Mouse (Mus musculus): ENCODE results near the gene Slc24a3. TPM values are rescaled to one million over a fixed set of nuclear protein-coding genes. Genes with fewer than 3 reads are reported as not detected.

Slc24a3 gene
- polyA plus RNA-seq, 1 experiment from 2014 or later = 2.1 TPM

- no peak overlapping the region for H3K4me3 ChIP-seq (ENCODE audit: low read depth, low read length)
- H3K4me1 ChIP-seq (replicated peaks; ENCODE audit: control insufficient read depth, insufficient read depth, low read length) = no peaks in the 10 kb centered on the region
- H3K27me3 ChIP-seq (replicated peaks; ENCODE audit: control insufficient read depth, insufficient read depth, low read length) = no peaks in the 10 kb centered on the region
- H3K27ac ChIP-seq (ENCODE audit: low read depth, low read length) = no peak overlapping the region
- DNase-seq (ENCODE audit: low spot score) (no peak), ATAC-seq (replicated peaks; ENCODE audit: low FRiP score) (no peak)
- no peak overlapping the region for H3K9ac ChIP-seq (ENCODE audit: low read depth, low read length)
- 54% methylated on average over 4 of the region's 4 CpGs for WGBS
- no peak overlapping the region for H3K4me2 ChIP-seq
- H3K36me3 ChIP-seq (ENCODE audit: control insufficient read depth, insufficient read depth, low read length) = no peaks in the 10 kb centered on the region
- no peaks in the 10 kb centered on the region for H3K9me3 ChIP-seq (ENCODE audit: control insufficient read depth, low read length)
These were observed 203.2 kb downstream of the Slc24a3 start for GRCm38 (mm10) chr2:145370795-145371194.

- no peak for DNase-seq (ENCODE audit: low spot score)
- Histone ChIP-seq H3K9me3 (ENCODE audit: control insufficient read depth, low read length) (no peaks in the 10 kb centered on the region), H3K4me3 (ENCODE audit: low read depth, low read length) (no peak overlapping the region), H3K9ac (ENCODE audit: low read depth, low read length) (no peak overlapping the region), H3K27me3 (replicated peaks; ENCODE audit: control insufficient read depth, insufficient read depth, low read length) (no peaks in the 10 kb centered on the region), H3K4me2 (no peak overlapping the region), H3K27ac (ENCODE audit: low read depth, low read length) (no peak overlapping the region), H3K36me3 (ENCODE audit: control insufficient read depth, insufficient read depth, low read length) (no peaks in the 10 kb centered on the region), H3K4me1 (replicated peaks; ENCODE audit: control insufficient read depth, insufficient read depth, low read length) (no peaks in the 10 kb centered on the region)
- 81% methylated on average over 5 of the region's 5 CpGs for WGBS
- no peak for ATAC-seq (replicated peaks; ENCODE audit: low FRiP score)
These were observed 206.2 kb downstream of the Slc24a3 start for GRCm38 (mm10) chr2:145373803-145374202.

- Histone ChIP-seq H3K27ac (ENCODE audit: low read depth, low read length) (no peak overlapping the region), H3K4me1 (replicated peaks; ENCODE audit: control insufficient read depth, insufficient read depth, low read length) (no peaks in the 10 kb centered on the region), H3K36me3 (ENCODE audit: control insufficient read depth, insufficient read depth, low read length) (no peaks in the 10 kb centered on the region), H3K9ac (ENCODE audit: low read depth, low read length) (no peak overlapping the region), H3K4me3 (ENCODE audit: low read depth, low read length) (no peak overlapping the region), H3K27me3 (replicated peaks; ENCODE audit: control insufficient read depth, insufficient read depth, low read length) (no peaks in the 10 kb centered on the region), H3K9me3 (ENCODE audit: control insufficient read depth, low read length) (no peaks in the 10 kb centered on the region), H3K4me2 (no peak overlapping the region)
- no peak for DNase-seq (ENCODE audit: low spot score)
- 90% methylated on average over 13 of the region's 13 CpGs for WGBS
- ATAC-seq (replicated peaks; ENCODE audit: low FRiP score) = no peak
These were observed 215.6 kb downstream of the Slc24a3 start for GRCm38 (mm10) chr2:145382908-145383770.

DNA sequence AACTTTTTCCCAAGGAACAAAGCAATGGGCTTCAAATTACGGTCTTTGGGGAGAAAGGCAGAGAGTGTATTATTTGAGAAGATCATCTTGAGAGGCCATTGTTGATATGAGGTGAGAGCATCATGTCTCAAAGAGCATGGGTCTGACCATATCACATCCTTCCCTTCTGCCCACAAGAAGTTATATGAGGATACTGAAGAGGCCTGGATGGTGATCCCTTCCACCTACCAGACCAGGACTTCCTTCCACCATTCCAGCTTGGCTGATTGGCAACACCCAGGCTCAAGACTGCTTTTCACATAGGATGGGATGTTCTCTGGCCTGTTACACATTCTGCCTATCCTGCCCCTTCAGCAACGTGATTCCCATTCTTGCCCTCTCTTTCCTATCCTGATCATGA lies 216.7 kb downstream of the Slc24a3 start:
- WGBS = 84% methylated on average over 2 of the region's 2 CpGs
- DNase-seq (ENCODE audit: low spot score) = no peak

DNA sequence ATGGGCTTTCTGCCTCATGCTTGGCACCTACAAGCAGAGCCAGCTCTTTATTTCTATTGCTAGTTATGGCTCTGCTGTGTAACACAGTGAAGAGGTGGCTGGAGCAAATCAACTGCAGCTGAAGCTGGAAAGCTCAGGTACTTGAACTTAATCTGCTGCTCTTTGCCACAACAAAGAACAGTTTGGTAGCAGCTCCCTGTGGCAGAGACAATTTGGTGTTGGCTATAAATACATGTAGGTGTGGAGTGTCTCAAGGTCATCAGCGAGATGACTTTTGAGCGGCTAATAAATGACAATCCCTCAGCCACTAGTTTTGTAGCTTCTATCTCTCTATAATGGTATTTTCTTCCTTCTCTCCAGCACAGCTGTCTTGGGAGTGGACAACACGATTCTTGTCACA lies 217.7 kb downstream of the Slc24a3 start:
- ATAC-seq (replicated peaks; ENCODE audit: low FRiP score) = no peak
- WGBS = 73% methylated on average over 3 of the region's 3 CpGs
- H3K36me3 ChIP-seq (ENCODE audit: control insufficient read depth, insufficient read depth, low read length) = no peaks in the 10 kb centered on the region

More for the DNA sequence above, 216.7 kb downstream of the Slc24a3 start:
- no peaks in the 10 kb centered on the region for H3K36me3 ChIP-seq (ENCODE audit: control insufficient read depth, insufficient read depth, low read length)
- no peaks in the 10 kb centered on the region for H3K9me3 ChIP-seq (ENCODE audit: control insufficient read depth, low read length)
- H3K4me3 ChIP-seq (ENCODE audit: low read depth, low read length) = no peak overlapping the region
- ATAC-seq (replicated peaks; ENCODE audit: low FRiP score) = no peak
- H3K27ac ChIP-seq (ENCODE audit: low read depth, low read length) = no peak overlapping the region
- H3K4me1 ChIP-seq (replicated peaks; ENCODE audit: control insufficient read depth, insufficient read depth, low read length) = no peaks in the 10 kb centered on the region
- no peak overlapping the region for H3K9ac ChIP-seq (ENCODE audit: low read depth, low read length)
- no peak overlapping the region for H3K4me2 ChIP-seq
- no peaks in the 10 kb centered on the region for H3K27me3 ChIP-seq (replicated peaks; ENCODE audit: control insufficient read depth, insufficient read depth, low read length)

GRCm38 (mm10) chr2:145385773-145386172 lies 218.2 kb downstream of the Slc24a3 start:
- no peaks in the 10 kb centered on the region for H3K4me1 ChIP-seq (replicated peaks; ENCODE audit: control insufficient read depth, insufficient read depth, low read length)
- no peak overlapping the region for H3K27ac ChIP-seq (ENCODE audit: low read depth, low read length)
- WGBS = 13% methylated on average over 1 of the region's 1 CpGs
- no peaks in the 10 kb centered on the region for H3K9me3 ChIP-seq (ENCODE audit: control insufficient read depth, low read length)
- H3K4me3 ChIP-seq (ENCODE audit: low read depth, low read length) = no peak overlapping the region
- H3K4me2 ChIP-seq = no peak overlapping the region
- peak; percentile 88 for ATAC-seq (replicated peaks; ENCODE audit: low FRiP score)
- DNase-seq (ENCODE audit: low spot score) = no peak
- H3K9ac ChIP-seq (ENCODE audit: low read depth, low read length) = no peak overlapping the region
- no peaks in the 10 kb centered on the region for H3K36me3 ChIP-seq (ENCODE audit: control insufficient read depth, insufficient read depth, low read length)
- H3K27me3 ChIP-seq (replicated peaks; ENCODE audit: control insufficient read depth, insufficient read depth, low read length) = no peaks in the 10 kb centered on the region

More for the DNA sequence above, 217.7 kb downstream of the Slc24a3 start:
- no peak overlapping the region for H3K4me2 ChIP-seq
- H3K9me3 ChIP-seq (ENCODE audit: control insufficient read depth, low read length) = no peaks in the 10 kb centered on the region
- H3K27ac ChIP-seq (ENCODE audit: low read depth, low read length) = no peak overlapping the region
- no peak overlapping the region for H3K4me3 ChIP-seq (ENCODE audit: low read depth, low read length)
- no peaks in the 10 kb centered on the region for H3K4me1 ChIP-seq (replicated peaks; ENCODE audit: control insufficient read depth, insufficient read depth, low read length)
- no peak for DNase-seq (ENCODE audit: low spot score)
- H3K27me3 ChIP-seq (replicated peaks; ENCODE audit: control insufficient read depth, insufficient read depth, low read length) = no peaks in the 10 kb centered on the region
- H3K9ac ChIP-seq (ENCODE audit: low read depth, low read length) = no peak overlapping the region

DNA sequence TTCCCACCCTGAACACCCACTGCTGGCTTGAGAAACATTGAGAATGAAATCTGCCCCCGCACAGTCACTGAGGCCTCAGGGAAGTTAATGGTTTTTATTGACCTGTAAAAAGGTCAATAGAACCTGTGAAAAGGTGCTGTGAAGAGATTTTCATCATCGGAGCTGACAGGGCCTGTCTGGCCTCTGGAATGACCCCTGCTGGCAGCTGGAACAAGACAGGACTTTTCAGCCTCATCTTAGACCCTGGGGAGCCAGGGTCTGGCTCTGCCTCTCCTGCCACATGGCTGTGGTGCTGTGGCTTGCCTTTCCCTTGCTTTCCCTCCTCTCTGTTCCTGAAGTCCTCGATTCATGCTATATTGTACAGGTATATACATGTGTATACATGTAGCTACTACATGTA lies 228.2 kb downstream of the Slc24a3 start:
- Histone ChIP-seq H3K4me1 (replicated peaks; ENCODE audit: control insufficient read depth, insufficient read depth, low read length) (no peaks in the 10 kb centered on the region; the same call in 1 of the 2 replicates), H3K9ac (ENCODE audit: low read depth, low read length) (no peak overlapping the region), H3K27ac (ENCODE audit: low read depth, low read length) (no peak overlapping the region), H3K4me2 (no peak overlapping the region), H3K36me3 (ENCODE audit: control insufficient read depth, insufficient read depth, low read length) (no peaks in the 10 kb centered on the region), H3K4me3 (ENCODE audit: low read depth, low read length) (no peak overlapping the region), H3K9me3 (ENCODE audit: control insufficient read depth, low read length) (no peaks in the 10 kb centered on the region), H3K27me3 (replicated peaks; ENCODE audit: control insufficient read depth, insufficient read depth, low read length) (no peaks in the 10 kb centered on the region)
- DNase-seq (ENCODE audit: low spot score) (no peak), ATAC-seq (replicated peaks; ENCODE audit: low FRiP score) (no peak)
- WGBS = 70% methylated on average over 3 of the region's 3 CpGs

DNA sequence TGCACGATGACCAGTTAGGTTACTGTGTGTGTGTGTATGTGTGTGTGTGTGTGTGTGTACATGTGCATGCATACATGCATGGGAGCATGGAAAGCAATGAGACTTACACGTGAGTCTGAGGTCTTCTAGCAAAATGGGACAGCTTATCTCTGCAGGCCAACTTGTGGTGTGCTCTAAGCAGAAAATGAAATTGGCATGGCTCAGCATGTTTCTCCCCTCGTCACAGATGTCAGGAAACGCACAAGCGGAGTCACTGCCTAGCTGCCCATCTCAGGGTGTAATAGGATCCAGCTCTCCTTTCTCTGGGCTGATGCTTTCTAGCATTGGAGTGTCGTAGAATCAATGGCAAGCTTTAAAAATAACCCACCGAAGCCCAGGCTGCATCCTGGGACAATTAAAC lies 229.0 kb downstream of the Slc24a3 start:
- no peaks in the 10 kb centered on the region; the same call in 1 of the 2 replicates for H3K4me1 ChIP-seq (replicated peaks; ENCODE audit: control insufficient read depth, insufficient read depth, low read length)
- H3K36me3 ChIP-seq (ENCODE audit: control insufficient read depth, insufficient read depth, low read length) = no peaks in the 10 kb centered on the region
- 59% methylated on average over 7 of the region's 7 CpGs for WGBS
- ATAC-seq (replicated peaks; ENCODE audit: low FRiP score) = no peak
- H3K4me3 ChIP-seq (ENCODE audit: low read depth, low read length) = no peak overlapping the region
- H3K9ac ChIP-seq (ENCODE audit: low read depth, low read length) = no peak overlapping the region
- no peaks in the 10 kb centered on the region for H3K27me3 ChIP-seq (replicated peaks; ENCODE audit: control insufficient read depth, insufficient read depth, low read length)
- no peak overlapping the region for H3K27ac ChIP-seq (ENCODE audit: low read depth, low read length)
- DNase-seq (ENCODE audit: low spot score) = no peak
- no peak overlapping the region for H3K4me2 ChIP-seq
- no peaks in the 10 kb centered on the region for H3K9me3 ChIP-seq (ENCODE audit: control insufficient read depth, low read length)

Measured in liver, embryonic 11.5 days (tissue).